Mouse (Mus musculus) embryonic facial prominence, embryonic 13.5 days (tissue): ENCODE data around the gene Lrig1. TPM values are rescaled to one million over a fixed set of nuclear protein-coding genes. Genes with fewer than 3 reads are reported as not detected.

Experiments used
- ATAC-seq: fragments of 200-750 bp; cut with Nextera tagmentation; 2 replicates; pipeline ENCODE4 v1.8.0; 2017; ENCODE audit warnings: low read depth; ENCODE audit not compliant: insufficient number of reproducible peaks, insufficient read depth, low FRiP score, low TSS enrichment
- H3K27ac ChIP-seq: fragments of 300-500 bp; sonication (generic); 2 replicates; pipeline ENCODE4 v1.5.1; 2015; ENCODE audit warnings: moderate library complexity, mild to moderate bottlenecking, inconsistent platforms
- H3K27me3 ChIP-seq: fragments of 300-500 bp; sonication (generic); 2 replicates; pipeline ENCODE4 v1.6.1; 2015; ENCODE audit warnings: mild to moderate bottlenecking, inconsistent platforms
- H3K36me3 ChIP-seq: fragments of 300-500 bp; sonication (generic); 2 replicates; pipeline ENCODE4 v1.6.1; 2015; ENCODE audit warnings: mild to moderate bottlenecking, inconsistent platforms
- H3K4me1 ChIP-seq: fragments of 300-500 bp; sonication (generic); 2 replicates; pipeline ENCODE4 v1.6.1; 2015; ENCODE audit warnings: inconsistent platforms
- H3K4me2 ChIP-seq: fragments of 300-500 bp; sonication (generic); 2 replicates; pipeline ENCODE4 v1.6.1; 2015; ENCODE audit warnings: moderate library complexity, mild to moderate bottlenecking, inconsistent platforms
- H3K4me3 ChIP-seq: fragments of 300-500 bp; sonication (generic); 2 replicates; pipeline ENCODE4 v1.5.1; 2015; ENCODE audit warnings: mild to moderate bottlenecking, inconsistent platforms
- H3K9ac ChIP-seq: fragments of 300-500 bp; sonication (generic); 2 replicates; pipeline ENCODE4 v1.6.1; 2015; ENCODE audit warnings: mild to moderate bottlenecking, inconsistent platforms
- H3K9me3 ChIP-seq: fragments of 300-500 bp; sonication (generic); 2 replicates; pipeline ENCODE4 v1.6.1; 2016; ENCODE audit warnings: inconsistent platforms
- WGBS: fragments of 180-500 bp; shearing (Covaris S2); methylation state at CpG from one replicate; pipeline ENCODE4 v1.1.7; 2015; ENCODE audit warnings: mixed read lengths; 5-methylcytosine and 5-hydroxymethylcytosine counted together
- polyA plus RNA-seq: library from polyadenylated mRNA; unstranded; fragments of >200 nt; fragmentation: Nextera tagmentation; extraction: Ambion mirVana; gene quantifications from 2 replicates; pipeline ENCODE4 v1.2.1, GENCODE M21; 2015

Gene Lrig1
- polyA plus RNA-seq, 1 experiment from 2014 or later: 17.4 TPM

- H3K4me3 ChIP-seq: no peak overlapping the region
- peaks cover 5% of the 10 kb centered on the region; the same call in 1 of the 2 replicates for H3K27me3 ChIP-seq
- no peak for ATAC-seq
- no peak overlapping the region for H3K4me2 ChIP-seq
- H3K9ac ChIP-seq: no peak overlapping the region
- peaks cover 72% of the 10 kb centered on the region for H3K36me3 ChIP-seq
- no peaks in the 10 kb centered on the region for H3K9me3 ChIP-seq
- peaks cover 19% of the 10 kb centered on the region for H3K4me1 ChIP-seq
- 0 out of 2 replicates have a peak overlapping the region, but pooled peaks have one; percentile 36 for H3K27ac ChIP-seq
- 86% methylated on average over 2 of the region's 2 CpGs for WGBS
Observed at GRCm38 (mm10) chr6:94604546-94604945, 95.4 kb downstream of the Lrig1 start.

GRCm38 (mm10) chr6:94604072-94604471 is 95.9 kb downstream of the Lrig1 start:
- no peak overlapping the region for H3K9ac ChIP-seq
- H3K4me3 ChIP-seq: no peak overlapping the region
- no peaks in the 10 kb centered on the region for H3K9me3 ChIP-seq
- peaks cover 19% of the 10 kb centered on the region for H3K4me1 ChIP-seq
- peaks cover 67% of the 10 kb centered on the region for H3K36me3 ChIP-seq
- 28% methylated on average over 3 of the region's 3 CpGs for whole genome bisulfite sequencing
- peak overlapping the region; percentile 51 for H3K27ac ChIP-seq
- no peak overlapping the region for H3K4me2 ChIP-seq
- H3K27me3 ChIP-seq: peaks cover 5% of the 10 kb centered on the region; the same call in 1 of the 2 replicates
- ATAC-seq: no peak

GRCm38 (mm10) chr6:94601811-94602210 is 98.1 kb downstream of the Lrig1 start:
- Histone ChIP-seq H3K4me2 (no peak overlapping the region), H3K4me1 (peaks cover 24% of the 10 kb centered on the region), H3K4me3 (no peak overlapping the region), H3K27ac (no peak overlapping the region), H3K36me3 (peaks cover 45% of the 10 kb centered on the region), H3K27me3 (peaks cover 5% of the 10 kb centered on the region; the same call in 1 of the 2 replicates), H3K9ac (no peak overlapping the region), H3K9me3 (no peaks in the 10 kb centered on the region)
- ATAC-seq: no peak
- WGBS: 49% methylated on average over 5 of the region's 5 CpGs

- Histone ChIP-seq H3K27ac (no peak overlapping the region), H3K4me3 (no peak overlapping the region), H3K9me3 (no peaks in the 10 kb centered on the region), H3K4me1 (peaks cover 24% of the 10 kb centered on the region), H3K27me3 (peaks cover 5% of the 10 kb centered on the region; the same call in 1 of the 2 replicates), H3K9ac (no peak overlapping the region), H3K4me2 (no peak overlapping the region), H3K36me3 (peaks cover 38% of the 10 kb centered on the region)
- ATAC-seq: no peak
- WGBS: 85% methylated on average over 5 of the region's 5 CpGs
Observed at GRCm38 (mm10) chr6:94601101-94601500, 98.9 kb downstream of the Lrig1 start.

- H3K36me3 ChIP-seq: peaks cover 25% of the 10 kb centered on the region; the same call in 1 of the 2 replicates
- peaks cover 29% of the 10 kb centered on the region for H3K4me1 ChIP-seq
- H3K27ac ChIP-seq: no peak overlapping the region
- no peak overlapping the region for H3K4me3 ChIP-seq
- no peak overlapping the region for H3K4me2 ChIP-seq
- H3K9me3 ChIP-seq: no peaks in the 10 kb centered on the region
- H3K27me3 ChIP-seq: peaks cover 5% of the 10 kb centered on the region; the same call in 1 of the 2 replicates
- WGBS: 91% methylated on average over 13 of the region's 13 CpGs
- no peak overlapping the region for H3K9ac ChIP-seq
- no peak for ATAC-seq
Observed at GRCm38 (mm10) chr6:94599016-94599415, 100.9 kb downstream of the Lrig1 start.

GRCm38 (mm10) chr6:94598421-94598820 is 101.5 kb downstream of the Lrig1 start:
- peaks cover 26% of the 10 kb centered on the region for H3K4me1 ChIP-seq
- no peak overlapping the region for H3K4me2 ChIP-seq
- H3K4me3 ChIP-seq: no peak overlapping the region
- WGBS: 74% methylated on average over 12 of the region's 12 CpGs
- ATAC-seq: no peak
- H3K27me3 ChIP-seq: peaks cover 5% of the 10 kb centered on the region; the same call in 1 of the 2 replicates
- H3K9me3 ChIP-seq: no peaks in the 10 kb centered on the region
- no peak overlapping the region for H3K27ac ChIP-seq
- H3K36me3 ChIP-seq: peaks cover 21% of the 10 kb centered on the region; the same call in 1 of the 2 replicates
- no peak overlapping the region for H3K9ac ChIP-seq

GRCm38 (mm10) chr6:94596761-94597485 is 103.0 kb downstream of the Lrig1 start:
- peaks cover 2% of the 10 kb centered on the region; the same call in 1 of the 2 replicates for H3K27me3 ChIP-seq
- ATAC-seq: no peak
- no peak overlapping the region for H3K4me2 ChIP-seq
- H3K27ac ChIP-seq: no peak overlapping the region
- H3K4me3 ChIP-seq: no peak overlapping the region
- no peaks in the 10 kb centered on the region for H3K9me3 ChIP-seq
- 67% methylated on average over 10 of the region's 10 CpGs for WGBS
- no peak overlapping the region for H3K9ac ChIP-seq
- H3K36me3 ChIP-seq: 0 out of 2 replicates have a peak, but pooled peaks cover 14% of the 10 kb centered on the region
- peaks cover 38% of the 10 kb centered on the region for H3K4me1 ChIP-seq

GRCm38 (mm10) chr6:94596051-94596760 is 103.8 kb downstream of the Lrig1 start:
- WGBS: 87% methylated on average over 14 of the region's 14 CpGs
- H3K4me1 ChIP-seq: peaks cover 33% of the 10 kb centered on the region
- H3K9me3 ChIP-seq: no peaks in the 10 kb centered on the region
- no peak overlapping the region for H3K4me2 ChIP-seq
- H3K9ac ChIP-seq: no peak overlapping the region
- ATAC-seq: no peak
- no peak overlapping the region for H3K4me3 ChIP-seq
- no peaks in the 10 kb centered on the region for H3K27me3 ChIP-seq
- H3K36me3 ChIP-seq: 0 out of 2 replicates have a peak, but pooled peaks cover 11% of the 10 kb centered on the region
- no peak overlapping the region for H3K27ac ChIP-seq

- 51% methylated on average over 5 of the region's 5 CpGs for WGBS
Observed at GRCm38 (mm10) chr6:94595206-94595605, 104.8 kb downstream of the Lrig1 start.

GRCm38 (mm10) chr6:94594711-94595110 is 105.2 kb downstream of the Lrig1 start:
- WGBS: 73% methylated on average over 11 of the region's 11 CpGs
- Histone ChIP-seq H3K27ac (no peak overlapping the region), H3K9me3 (no peaks in the 10 kb centered on the region), H3K4me3 (no peak overlapping the region), H3K9ac (no peak overlapping the region), H3K27me3 (no peaks in the 10 kb centered on the region), H3K4me1 (peaks cover 33% of the 10 kb centered on the region), H3K36me3 (no peaks in the 10 kb centered on the region), H3K4me2 (no peak overlapping the region)
- ATAC-seq: no peak

More at GRCm38 (mm10) chr6:94595206-94595605, 104.8 kb downstream of the Lrig1 start:
- peaks cover 33% of the 10 kb centered on the region for H3K4me1 ChIP-seq
- no peak overlapping the region for H3K9ac ChIP-seq
- no peaks in the 10 kb centered on the region for H3K27me3 ChIP-seq
- H3K27ac ChIP-seq: no peak overlapping the region; the same call in 1 of the 2 replicates
- H3K4me2 ChIP-seq: no peak overlapping the region
- 0 out of 2 replicates have a peak, but pooled peaks cover 1% of the 10 kb centered on the region for H3K36me3 ChIP-seq
- no peak overlapping the region for H3K4me3 ChIP-seq
- H3K9me3 ChIP-seq: no peaks in the 10 kb centered on the region
- ATAC-seq: no peak

GRCm38 (mm10) chr6:94594096-94594665 is 105.8 kb downstream of the Lrig1 start:
- no peak for ATAC-seq
- no peaks in the 10 kb centered on the region for H3K36me3 ChIP-seq
- peaks cover 33% of the 10 kb centered on the region for H3K4me1 ChIP-seq
- 63% methylated on average over 6 of the region's 6 CpGs for WGBS
- no peak overlapping the region for H3K9ac ChIP-seq
- H3K4me3 ChIP-seq: no peak overlapping the region
- H3K9me3 ChIP-seq: no peaks in the 10 kb centered on the region
- no peak overlapping the region for H3K27ac ChIP-seq
- no peaks in the 10 kb centered on the region for H3K27me3 ChIP-seq
- H3K4me2 ChIP-seq: no peak overlapping the region
